Mouse (Mus musculus) limb, embryonic 12.5 days (tissue): ENCODE measurements around the gene Ergic1. TPM values are rescaled to one million over a fixed set of nuclear protein-coding genes. Genes with fewer than 3 reads are reported as not detected.
A peak's percentile ranks its signal among the peaks of the same experiment; 100 is the strongest.

ENCODE experiments used
- ATAC-seq: fragments of 200-750 bp; cut with Nextera tagmentation; 2 replicates; pipeline ENCODE4 v1.8.0; 2017; ENCODE audit warnings: low read depth, moderate TSS enrichment; ENCODE audit not compliant: insufficient number of reproducible peaks, insufficient read depth, low FRiP score, low TSS enrichment
- H3K27ac ChIP-seq: fragments of 300-500 bp; sonication (generic); 2 replicates; pipeline ENCODE4 v1.5.1; 2016; ENCODE audit warnings: mild to moderate bottlenecking, moderate library complexity
- H3K27me3 ChIP-seq: fragments of 300-500 bp; sonication (generic); 2 replicates; pipeline ENCODE4 v1.6.1; 2016; ENCODE audit warnings: mild to moderate bottlenecking, moderate library complexity
- H3K36me3 ChIP-seq: fragments of 300-500 bp; sonication (generic); 2 replicates; pipeline ENCODE4 v1.6.1; 2016; ENCODE audit warnings: mild to moderate bottlenecking, moderate library complexity
- H3K4me1 ChIP-seq: fragments of 300-500 bp; sonication (generic); replicated peaks from 2 replicates; pipeline ENCODE4 v1.6.1; 2016
- H3K4me2 ChIP-seq: fragments of 300-500 bp; sonication (generic); 2 replicates; pipeline ENCODE4 v1.6.1; 2016; ENCODE audit warnings: mild to moderate bottlenecking, moderate library complexity
- H3K4me3 ChIP-seq: fragments of 300-500 bp; sonication (generic); replicated peaks from 2 replicates; pipeline ENCODE4 v1.5.1; 2016; ENCODE audit warnings: mild to moderate bottlenecking
- H3K9ac ChIP-seq: fragments of 300-500 bp; sonication (generic); replicated peaks from 2 replicates; pipeline ENCODE4 v1.6.1; 2016; ENCODE audit warnings: mild to moderate bottlenecking, moderate library complexity
- H3K9me3 ChIP-seq: fragments of 300-500 bp; sonication (generic); 2 replicates; pipeline ENCODE4 v1.6.1; 2016; ENCODE audit warnings: mild to moderate bottlenecking, moderate library complexity
- WGBS: fragments of 180-500 bp; shearing (Covaris S2); methylation state at CpG from one replicate; pipeline ENCODE4 v1.1.7; 2016; 5-methylcytosine and 5-hydroxymethylcytosine counted together
- polyA plus RNA-seq: library from polyadenylated mRNA; unstranded; fragments of >200 nt; fragmentation: Nextera tagmentation; extraction: Ambion mirVana; gene quantifications from 2 replicates; pipeline ENCODE4 v1.2.1, GENCODE M21; 2016

Ergic1 gene
- polyA plus RNA-seq, 1 experiment from 2014 or later, result 90.7 TPM

- H3K27ac ChIP-seq, result peak overlapping the region; percentile 45; the same call in 1 of the 2 replicates
- H3K27me3 ChIP-seq, result no peaks in the 10 kb centered on the region
- ATAC-seq, result no peak
- no peak overlapping the region for H3K4me2 ChIP-seq
- H3K36me3 ChIP-seq, result peaks cover 15% of the 10 kb centered on the region; the same call in 1 of the 2 replicates
- no peaks in the 10 kb centered on the region for H3K9me3 ChIP-seq
- peaks cover 12% of the 10 kb centered on the region for H3K4me1 ChIP-seq
- no peak overlapping the region for H3K4me3 ChIP-seq
- H3K9ac ChIP-seq, result 0 out of 2 replicates have a peak overlapping the region, but pooled peaks have one; percentile 4
- WGBS, result 58% methylated on average over 8 of the region's 8 CpGs
Measured at GRCm38 (mm10) chr17:26688795-26689735, 127.8 kb downstream of the Ergic1 start.

DNA sequence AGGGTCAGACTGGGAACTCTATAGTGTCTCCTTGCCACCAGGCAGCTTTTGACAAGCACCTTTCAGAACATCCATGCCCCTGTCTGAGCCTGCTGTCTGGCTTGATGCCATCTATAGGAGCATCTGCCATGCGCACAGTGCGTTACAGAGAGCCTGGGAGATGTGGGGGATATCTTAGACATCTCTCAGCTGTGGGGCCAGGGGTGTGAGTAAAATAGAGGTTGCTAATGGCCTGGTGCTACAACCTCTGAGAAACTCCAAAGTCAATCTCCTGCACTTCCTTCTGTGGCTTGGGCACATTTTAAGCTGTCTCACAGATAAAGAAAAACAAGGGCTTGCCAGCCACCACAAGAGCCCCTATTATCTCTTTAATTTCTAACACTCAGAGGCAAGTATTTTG, 128.5 kb downstream of the Ergic1 start:
- no peaks in the 10 kb centered on the region for H3K27me3 ChIP-seq
- no peaks in the 10 kb centered on the region for H3K9me3 ChIP-seq
- ATAC-seq, result no peak
- no peak overlapping the region for H3K4me3 ChIP-seq
- H3K36me3 ChIP-seq, result 0 out of 2 replicates have a peak, but pooled peaks cover 7% of the 10 kb centered on the region
- H3K4me2 ChIP-seq, result no peak overlapping the region
- no peak overlapping the region for H3K9ac ChIP-seq
- peaks cover 12% of the 10 kb centered on the region for H3K4me1 ChIP-seq
- H3K27ac ChIP-seq, result 0 out of 2 replicates have a peak overlapping the region, but pooled peaks have one; percentile 45
- 82% methylated on average over 2 of the region's 2 CpGs for WGBS

GRCm38 (mm10) chr17:26690236-26690635, 128.9 kb downstream of the Ergic1 start:
- no peak for ATAC-seq
- Histone ChIP-seq H3K27ac (no peak overlapping the region), H3K36me3 (peaks cover 7% of the 10 kb centered on the region; the same call in 1 of the 2 replicates), H3K4me1 (peaks cover 12% of the 10 kb centered on the region), H3K4me3 (no peak overlapping the region), H3K27me3 (no peaks in the 10 kb centered on the region), H3K9me3 (no peaks in the 10 kb centered on the region), H3K4me2 (no peak overlapping the region), H3K9ac (no peak overlapping the region)
- 82% methylated on average over 5 of the region's 5 CpGs for WGBS

- H3K27me3 ChIP-seq, result no peaks in the 10 kb centered on the region
- peaks cover 12% of the 10 kb centered on the region for H3K4me1 ChIP-seq
- H3K36me3 ChIP-seq, result peaks cover 13% of the 10 kb centered on the region; the same call in 1 of the 2 replicates
- H3K4me2 ChIP-seq, result no peak overlapping the region
- no peak overlapping the region for H3K9ac ChIP-seq
- H3K4me3 ChIP-seq, result no peak overlapping the region
- ATAC-seq, result no peak
- no peak overlapping the region for H3K27ac ChIP-seq
- no peaks in the 10 kb centered on the region for H3K9me3 ChIP-seq
- 86% methylated on average over 7 of the region's 7 CpGs for whole genome bisulfite sequencing
Measured at GRCm38 (mm10) chr17:26691110-26691509, 129.8 kb downstream of the Ergic1 start.

- no peak overlapping the region for H3K27ac ChIP-seq
Measured at GRCm38 (mm10) chr17:26693424-26693823, 132.1 kb downstream of the Ergic1 start.

DNA sequence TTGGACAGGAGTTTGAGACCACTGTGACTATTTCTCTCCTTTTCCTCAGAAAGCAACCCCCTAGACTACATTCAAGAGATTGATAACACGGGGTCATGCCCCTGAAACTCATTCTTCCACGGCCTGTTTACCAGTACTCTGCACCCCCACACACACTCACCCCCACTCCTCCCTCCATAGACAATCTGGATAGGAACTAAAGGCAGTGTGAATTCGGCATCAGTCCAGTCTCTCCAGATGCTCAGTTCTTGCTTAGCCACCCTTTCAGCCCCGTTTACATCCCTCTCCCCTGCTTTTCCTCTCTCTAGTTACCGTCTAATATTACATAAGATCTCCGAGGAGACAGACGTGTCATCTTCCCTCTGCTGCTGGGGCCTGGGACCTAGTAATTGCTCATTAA, 132.9 kb downstream of the Ergic1 start:
- Histone ChIP-seq H3K36me3 (peaks cover 35% of the 10 kb centered on the region), H3K27me3 (no peaks in the 10 kb centered on the region), H3K4me2 (no peak overlapping the region), H3K9me3 (no peaks in the 10 kb centered on the region), H3K4me1 (peaks cover 8% of the 10 kb centered on the region), H3K4me3 (no peak overlapping the region), H3K9ac (no peak overlapping the region), H3K27ac (no peak overlapping the region)
- ATAC-seq, result no peak
- 80% methylated on average over 7 of the region's 7 CpGs for WGBS

More at GRCm38 (mm10) chr17:26693424-26693823, 132.1 kb downstream of the Ergic1 start:
- H3K27me3 ChIP-seq, result no peaks in the 10 kb centered on the region
- no peaks in the 10 kb centered on the region for H3K9me3 ChIP-seq
- no peak overlapping the region for H3K4me3 ChIP-seq
- WGBS, result 73% methylated on average over 7 of the region's 7 CpGs
- peaks cover 12% of the 10 kb centered on the region for H3K4me1 ChIP-seq
- H3K9ac ChIP-seq, result no peak overlapping the region
- ATAC-seq, result no peak
- peaks cover 28% of the 10 kb centered on the region for H3K36me3 ChIP-seq
- H3K4me2 ChIP-seq, result no peak overlapping the region

DNA sequence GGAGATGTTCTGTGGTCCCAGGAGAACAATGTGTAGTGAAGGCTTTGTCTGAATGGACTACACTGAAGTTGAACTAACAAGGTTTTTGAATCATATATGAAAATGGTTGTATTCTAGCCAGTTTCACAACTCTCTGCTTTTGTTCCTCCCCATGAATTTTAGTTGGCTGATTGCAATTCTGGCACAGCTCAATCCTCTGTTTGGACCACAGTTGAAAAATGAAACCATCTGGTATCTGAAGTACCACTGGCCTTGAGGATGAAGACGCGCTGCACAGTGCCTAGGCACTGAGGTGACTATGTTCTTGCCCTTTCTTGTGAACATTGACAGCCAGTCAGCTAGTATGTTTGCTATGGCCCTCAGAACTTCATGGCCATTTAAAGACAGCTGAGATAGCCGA, 133.9 kb downstream of the Ergic1 start:
- no peaks in the 10 kb centered on the region for H3K9me3 ChIP-seq
- H3K4me2 ChIP-seq, result no peak overlapping the region
- no peak overlapping the region for H3K4me3 ChIP-seq
- WGBS, result 99% methylated on average over 3 of the region's 3 CpGs
- no peak overlapping the region for H3K9ac ChIP-seq
- H3K27me3 ChIP-seq, result no peaks in the 10 kb centered on the region
- no peak overlapping the region for H3K27ac ChIP-seq
- no peaks in the 10 kb centered on the region for H3K4me1 ChIP-seq
- peaks cover 43% of the 10 kb centered on the region for H3K36me3 ChIP-seq
- ATAC-seq, result no peak

DNA sequence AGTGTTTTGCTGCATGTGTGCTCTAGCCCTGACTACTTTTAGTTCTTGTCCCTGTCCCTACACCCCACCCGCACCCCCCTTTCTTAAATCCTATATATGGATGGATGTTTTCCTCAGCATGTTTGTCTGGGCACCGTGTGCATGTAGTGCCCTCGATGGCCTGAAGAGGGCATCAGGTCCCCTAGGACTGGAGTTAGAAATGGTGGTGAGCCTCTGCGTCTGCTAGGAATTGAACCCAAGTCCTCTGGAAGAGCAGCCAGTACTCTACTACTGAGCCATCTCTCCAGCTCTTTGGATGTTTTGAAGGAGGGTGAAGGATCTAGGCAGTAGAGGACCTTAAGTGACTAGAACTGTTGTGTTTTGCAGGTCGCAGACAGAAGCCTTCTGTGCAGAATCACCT, 137.6 kb downstream of the Ergic1 start:
- no peak overlapping the region for H3K9ac ChIP-seq
- no peak overlapping the region for H3K27ac ChIP-seq
- peaks cover 50% of the 10 kb centered on the region for H3K36me3 ChIP-seq

GRCm38 (mm10) chr17:26699819-26700616, 138.7 kb downstream of the Ergic1 start:
- Histone ChIP-seq H3K4me3 (no peak overlapping the region), H3K4me2 (no peak overlapping the region), H3K36me3 (peaks cover 54% of the 10 kb centered on the region), H3K27ac (no peak overlapping the region), H3K4me1 (no peaks in the 10 kb centered on the region), H3K27me3 (no peaks in the 10 kb centered on the region), H3K9me3 (no peaks in the 10 kb centered on the region), H3K9ac (no peak overlapping the region)
- no peak for ATAC-seq
- WGBS, result 93% methylated on average over 10 of the region's 10 CpGs

More for the DNA sequence above, 137.6 kb downstream of the Ergic1 start:
- ATAC-seq, result no peak
- Histone ChIP-seq H3K9me3 (no peaks in the 10 kb centered on the region), H3K4me2 (no peak overlapping the region), H3K27me3 (no peaks in the 10 kb centered on the region), H3K4me3 (no peak overlapping the region), H3K4me1 (no peaks in the 10 kb centered on the region)
- WGBS, result 87% methylated on average over 5 of the region's 5 CpGs

DNA sequence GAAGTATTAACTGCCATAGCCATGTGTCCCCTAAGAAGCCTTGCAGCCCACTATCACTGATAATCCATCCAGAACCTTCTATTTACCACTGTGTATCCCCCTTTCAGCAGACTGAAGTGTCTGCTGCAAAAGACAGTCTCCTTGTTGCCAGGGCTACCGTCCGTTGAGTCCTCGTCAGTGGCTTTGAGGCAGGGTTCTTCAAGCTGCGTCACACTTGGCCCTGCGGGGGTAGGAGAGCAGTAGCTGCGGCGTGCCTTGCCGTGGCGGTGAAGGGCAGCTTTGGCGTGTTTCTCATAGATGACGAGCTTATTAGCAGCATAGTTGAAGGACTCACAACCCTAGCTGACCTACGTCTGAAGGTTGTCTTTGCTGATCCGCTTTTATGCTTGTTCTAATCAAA, 140.3 kb downstream of the Ergic1 start:
- 86% methylated on average over 13 of the region's 13 CpGs for WGBS
- H3K27ac ChIP-seq, result no peak overlapping the region
- no peak overlapping the region for H3K4me3 ChIP-seq
- no peaks in the 10 kb centered on the region for H3K9me3 ChIP-seq
- H3K36me3 ChIP-seq, result peaks cover 42% of the 10 kb centered on the region
- no peaks in the 10 kb centered on the region for H3K27me3 ChIP-seq
- no peak overlapping the region for H3K9ac ChIP-seq
- H3K4me1 ChIP-seq, result no peaks in the 10 kb centered on the region
- H3K4me2 ChIP-seq, result no peak overlapping the region
- no peak for ATAC-seq

- Histone ChIP-seq H3K4me1 (no peaks in the 10 kb centered on the region), H3K4me2 (no peak overlapping the region), H3K27ac (no peak overlapping the region), H3K9ac (no peak overlapping the region), H3K9me3 (no peaks in the 10 kb centered on the region), H3K36me3 (peaks cover 33% of the 10 kb centered on the region), H3K27me3 (no peaks in the 10 kb centered on the region), H3K4me3 (no peak overlapping the region)
- 91% methylated on average over 4 of the region's 4 CpGs for WGBS
- ATAC-seq, result no peak
Measured at GRCm38 (mm10) chr17:26702621-26703020, 141.3 kb downstream of the Ergic1 start.
